Mouse (Mus musculus) NIH3T3 (cell line): ENCODE measurements around the gene Cryge.
"Not testable (repeated sequence)": the region's sequence is repeated elsewhere in the genome, so short reads cannot be mapped to it uniquely, and the experiment has no call there.

Source experiments
- DNase-seq: peaks from one replicate; pipeline ENCODE4 v3.0.0-alpha.2; 2012; ENCODE audit warnings: low read depth

The Cryge gene

GRCm38 (mm10) chr1:65050952-65051351 is at the start of gene Cryge:
Gene Cryge (minus strand): TSS chr1:65051149.
- not testable (repeated sequence) for DNase-seq

DNA sequence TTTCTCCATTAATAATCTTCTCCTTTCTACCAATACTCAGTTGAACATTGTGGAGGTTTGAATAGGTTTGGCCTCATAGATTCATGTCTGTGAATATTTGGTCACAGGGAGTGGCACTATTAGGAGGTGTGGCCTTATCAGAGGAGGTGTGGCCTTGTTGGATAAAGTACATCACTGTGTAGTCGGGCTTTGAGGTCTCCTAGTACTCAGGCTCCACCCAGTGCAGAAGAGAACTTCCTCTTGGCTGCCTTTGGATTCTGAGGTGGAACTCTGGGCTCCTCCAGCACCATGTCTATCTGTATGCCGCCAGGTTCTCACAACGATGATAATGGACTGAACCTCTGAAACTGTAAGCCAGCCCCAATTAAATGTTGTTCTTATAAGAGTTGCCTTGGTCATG is 46.0 kb upstream of the Cryge start:
- no peak for DNase-seq

GRCm38 (mm10) chr1:65091566-65091965 is 40.6 kb upstream of the Cryge start:
- DNase-seq: peak; percentile 41

DNA sequence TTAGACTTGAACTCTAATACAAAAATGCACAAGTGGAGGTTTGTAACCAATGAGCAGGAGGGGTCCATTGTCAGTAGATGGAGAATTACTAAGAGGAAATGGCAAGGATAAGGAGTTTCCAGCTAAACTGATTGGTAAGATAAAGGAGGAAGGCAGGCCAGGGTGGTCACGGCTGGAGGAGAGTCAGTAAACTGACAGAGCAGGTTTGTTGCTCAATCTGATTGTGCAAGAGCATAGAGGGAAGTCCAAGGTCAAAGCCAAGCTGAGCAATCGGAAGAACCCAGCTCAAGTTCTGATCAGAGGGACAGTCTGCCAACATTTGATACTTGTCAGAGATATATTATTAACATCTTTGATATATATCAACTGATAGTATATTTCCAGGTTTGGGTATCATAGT is 39.4 kb upstream of the Cryge start:
- DNase-seq: peak; percentile 66

- no peak for DNase-seq
Observed at GRCm38 (mm10) chr1:65088567-65089356, 37.8 kb upstream of the Cryge start.

GRCm38 (mm10) chr1:65082188-65082587 is 31.2 kb upstream of the Cryge start, which contains the start of gene Crygb:
Gene Crygb (minus strand): TSS chr1:65082288.
- DNase-seq: no peak

DNA sequence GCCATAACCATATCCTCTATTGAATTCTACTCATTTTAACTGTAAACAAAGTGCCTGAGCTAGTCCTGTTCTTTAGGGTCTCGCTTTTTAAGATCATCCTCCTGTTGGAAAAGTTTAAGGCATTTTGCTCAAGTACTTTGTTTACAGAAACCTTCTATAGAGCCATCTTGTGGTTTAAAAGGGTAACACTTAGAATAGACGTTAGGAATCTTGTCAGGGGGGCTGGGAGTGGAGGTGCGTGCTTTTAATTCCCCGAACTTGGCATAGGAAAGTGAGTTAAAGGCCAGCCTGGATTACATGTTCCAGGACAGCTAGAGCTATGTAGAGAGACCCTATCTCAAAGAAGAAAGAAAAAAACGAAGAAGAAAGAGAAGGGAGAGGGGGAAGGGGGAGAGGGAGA is 24.7 kb upstream of the Cryge start:
- DNase-seq: peak; percentile 52

DNA sequence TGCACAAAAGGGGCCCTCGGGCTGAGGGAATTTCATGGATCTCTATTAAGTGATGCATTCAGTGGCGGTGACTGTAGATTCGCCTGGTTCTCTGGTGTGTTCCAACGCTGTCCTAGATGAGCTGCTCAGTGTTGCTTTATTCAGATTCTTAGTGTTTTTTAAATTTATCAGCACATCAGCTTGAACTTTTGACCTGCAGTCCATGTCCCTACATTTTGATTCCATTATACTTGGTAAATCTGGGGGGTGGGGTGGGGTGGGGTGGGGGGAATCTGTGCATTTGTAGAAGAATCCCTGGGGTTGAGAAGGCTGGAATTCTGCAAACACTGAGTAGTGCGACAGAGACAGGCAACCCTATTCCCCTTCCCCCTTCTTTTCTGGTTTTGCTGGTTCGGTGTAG is 22.6 kb upstream of the Cryge start, which contains the start of gene Crygc:
Gene Crygc (minus strand): TSS at position 101 of the 400 bp plus-strand sequence.
- DNase-seq: no peak

DNA sequence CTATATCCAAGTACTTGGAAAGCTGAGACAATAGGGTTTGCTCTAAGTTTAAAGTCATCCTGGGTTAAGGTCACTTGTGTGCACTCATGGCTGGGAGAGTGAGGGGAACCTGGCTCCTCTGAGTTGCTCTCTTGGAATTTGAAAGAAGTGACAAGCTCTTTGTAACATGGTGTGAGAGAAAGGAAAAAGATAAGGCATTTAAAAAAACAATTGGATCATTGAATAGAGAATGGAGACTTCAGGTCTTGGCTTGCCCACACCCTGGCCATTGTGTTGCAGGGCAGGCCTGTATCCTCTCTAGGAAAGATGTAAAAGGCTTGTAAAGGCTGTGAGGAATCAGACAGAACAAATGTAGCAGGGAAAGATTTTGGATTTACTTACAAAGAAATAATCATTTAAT is 16.9 kb upstream of the Cryge start:
- no peak for DNase-seq

- DNase-seq: peak; percentile 17
Observed at GRCm38 (mm10) chr1:65064201-65064600, 13.3 kb upstream of the Cryge start.

DNA sequence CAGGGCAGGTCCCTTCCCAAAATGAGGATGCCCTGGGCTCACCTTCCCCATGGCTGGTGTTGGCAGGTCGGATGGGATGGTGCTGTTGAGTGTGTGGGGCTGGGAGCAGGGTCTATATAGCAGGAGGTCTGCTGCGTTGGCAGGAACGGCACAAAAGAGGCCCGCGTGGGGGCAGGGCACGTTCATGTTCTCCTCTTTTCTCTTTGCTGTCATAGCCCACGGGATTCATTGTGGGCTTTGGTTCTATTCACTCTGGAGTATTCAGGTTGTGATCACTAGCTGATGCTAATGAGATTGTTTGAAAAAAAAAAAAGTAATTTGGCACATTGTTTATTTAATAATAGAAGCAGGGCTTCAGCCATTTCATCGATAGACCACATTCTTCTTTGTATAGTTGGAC is 12.4 kb upstream of the Cryge start, which contains the start of gene Crygd:
Gene Crygd (minus strand): TSS at position 101 of the 400 bp plus-strand sequence.
- no peak for DNase-seq

DNA sequence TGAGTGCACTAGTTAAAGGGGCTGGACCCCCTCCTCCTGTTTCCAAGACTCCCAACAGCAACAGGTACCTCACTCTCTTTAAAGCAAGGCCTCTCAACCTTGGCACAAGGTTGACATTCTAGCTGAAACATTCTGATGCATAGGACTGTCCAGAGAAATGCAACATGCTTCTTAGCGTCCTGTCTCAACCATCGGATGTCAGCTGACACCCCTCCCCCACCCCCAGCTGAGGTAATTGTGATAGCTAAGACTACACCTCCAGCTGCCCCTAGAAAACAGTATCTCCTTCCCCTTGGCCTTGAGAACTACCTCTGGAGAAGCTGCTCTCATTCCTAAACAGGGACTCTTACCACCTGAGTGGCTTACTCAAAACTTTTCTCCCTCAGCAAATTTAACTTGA is 1.2 kb upstream of the Cryge start:
- DNase-seq: no peak

DNA sequence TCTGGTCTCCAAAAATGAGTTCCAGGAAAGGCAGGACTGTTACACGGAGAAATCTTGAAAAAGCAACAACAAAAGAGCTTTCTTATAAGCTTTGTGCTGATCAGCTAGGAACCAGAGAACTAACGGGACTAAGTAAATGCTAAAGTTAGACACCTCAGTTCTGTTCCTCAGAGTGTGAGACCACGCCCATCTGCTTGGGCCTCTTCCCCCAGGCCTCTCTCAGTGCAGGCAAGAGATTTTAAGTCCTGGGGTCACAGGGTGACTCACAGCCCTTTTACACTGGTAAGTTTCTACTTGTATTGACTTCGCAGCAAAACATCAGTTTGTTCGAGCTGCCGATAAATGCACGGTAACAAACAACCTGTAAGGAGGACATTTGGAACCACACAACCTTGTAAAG is 747 bp upstream of the Cryge start:
- DNase-seq: peak; percentile 30

DNA sequence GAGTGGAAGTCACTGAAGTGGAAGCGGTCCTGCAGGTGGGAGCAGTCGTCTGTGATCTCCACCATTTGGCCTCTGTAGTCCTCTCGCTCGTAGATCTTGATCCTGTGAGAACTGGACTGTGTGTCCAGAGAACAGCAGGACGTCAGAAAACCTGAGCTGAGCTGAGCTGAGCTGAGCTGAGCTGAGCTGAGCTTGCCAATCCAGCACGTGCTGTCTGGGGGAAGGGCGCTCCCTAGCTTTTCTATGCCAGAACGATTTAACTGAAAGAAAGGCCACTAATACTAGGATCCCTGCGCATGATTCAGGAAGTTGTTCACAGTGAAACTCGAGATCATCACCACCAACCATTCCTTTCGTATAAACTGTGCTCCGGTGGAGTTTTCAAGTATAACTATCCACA is 2.2 kb downstream of the Cryge start:
- DNase-seq: peak; percentile 77

DNA sequence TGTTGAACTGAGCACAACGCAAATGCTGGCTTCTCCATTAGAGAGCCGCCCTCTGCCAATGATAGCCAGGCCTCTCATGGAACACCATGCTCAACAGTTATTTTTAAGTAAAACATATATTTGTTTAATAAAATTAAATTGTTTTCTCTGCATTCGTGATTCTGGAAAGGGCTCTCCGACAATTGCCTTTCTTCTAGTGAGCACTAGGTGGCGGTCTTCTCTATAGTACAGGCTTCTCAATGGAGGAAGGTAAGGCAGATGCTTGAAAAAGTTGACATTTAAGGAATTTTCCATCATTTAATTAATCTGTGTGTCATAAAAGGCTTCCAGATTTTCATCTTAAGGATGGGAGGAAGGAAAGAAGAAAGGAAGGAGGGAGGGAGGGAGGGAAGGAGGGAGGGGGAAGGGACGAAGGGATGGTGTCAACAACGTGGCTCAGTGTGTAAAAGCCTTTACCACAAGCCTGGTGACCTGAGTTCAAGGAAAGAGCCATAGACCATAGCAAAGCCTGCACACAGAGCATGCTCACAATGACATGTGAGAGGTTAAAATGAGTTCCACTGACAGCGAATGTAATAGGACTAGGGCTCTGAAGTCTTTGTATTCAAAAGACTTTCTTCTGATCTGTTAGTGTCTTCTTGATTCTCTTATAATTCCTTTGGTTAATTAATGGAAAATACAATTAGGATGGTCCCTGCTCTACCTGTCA is 4.4 kb downstream of the Cryge start:
- DNase-seq: peak; percentile 76

DNA sequence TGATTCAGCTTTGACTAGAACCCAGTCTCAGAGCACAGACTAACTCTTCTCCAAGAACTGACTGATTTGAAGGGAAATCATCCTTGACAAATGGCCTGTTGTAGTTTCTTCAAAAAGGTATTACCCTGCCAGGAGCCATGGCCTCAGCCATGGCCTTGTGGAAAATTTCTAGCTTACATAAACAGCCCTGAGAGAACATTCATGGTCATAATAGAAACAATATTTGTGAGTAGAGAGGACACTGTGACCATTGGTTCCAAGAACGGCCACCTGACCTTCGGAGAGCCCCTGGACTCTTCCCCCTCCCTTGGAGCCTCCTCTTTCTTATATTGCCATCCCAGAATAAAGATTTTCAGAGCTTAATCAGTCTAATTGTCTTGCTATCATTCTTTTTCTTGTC is 7.5 kb downstream of the Cryge start:
- no peak for DNase-seq

- DNase-seq: peak; percentile 25
Observed at GRCm38 (mm10) chr1:65041837-65042236, 9.1 kb downstream of the Cryge start.

DNA sequence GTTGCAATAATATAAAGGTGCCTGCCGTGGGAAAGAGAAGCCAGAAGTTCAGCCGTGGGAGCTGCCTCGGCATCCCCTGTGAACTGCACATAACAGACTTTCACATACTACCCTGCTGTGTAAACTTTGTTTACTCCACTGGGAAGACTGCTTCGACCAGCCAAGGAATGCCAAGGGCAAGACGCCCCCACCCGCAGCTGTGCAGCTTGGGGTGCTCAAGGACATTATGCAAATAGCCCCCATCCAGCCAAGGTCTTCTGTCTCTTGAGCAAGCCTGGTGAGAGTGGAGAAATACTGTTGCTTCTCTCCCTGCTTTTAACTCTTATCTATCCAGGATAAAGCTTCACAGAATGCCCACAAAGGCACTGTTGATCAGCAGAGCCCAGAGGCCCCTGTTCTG is 10.1 kb downstream of the Cryge start:
- DNase-seq: no peak

DNA sequence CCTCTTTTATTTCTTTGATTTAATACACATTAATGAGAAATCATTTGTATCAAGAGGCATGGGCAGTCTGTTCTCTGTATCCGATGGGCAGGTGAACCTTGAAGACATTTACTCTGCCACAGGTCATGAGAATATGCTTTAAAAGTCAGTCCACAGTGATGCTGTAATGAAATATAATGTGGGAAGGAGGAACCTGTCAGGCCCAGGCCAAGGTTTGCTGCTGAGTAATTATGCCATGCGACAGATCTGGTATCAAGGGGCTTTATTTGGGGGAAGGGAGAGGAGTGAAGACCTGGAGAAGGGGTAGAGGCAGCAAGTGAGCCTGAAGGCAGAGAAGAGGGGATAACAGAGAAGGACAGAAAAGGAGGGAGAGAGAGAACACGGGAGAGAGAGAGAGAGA is 11.3 kb downstream of the Cryge start:
- DNase-seq: no peak

- no peak for DNase-seq
Observed at GRCm38 (mm10) chr1:65037542-65037941, 13.4 kb downstream of the Cryge start.

GRCm38 (mm10) chr1:65035513-65035912 is 15.4 kb downstream of the Cryge start:
- DNase-seq: no peak

- DNase-seq: no peak
Observed at GRCm38 (mm10) chr1:65032641-65033040, 18.3 kb downstream of the Cryge start, which contains the start of gene Akr1cl. Gene Akr1cl (minus strand): TSS chr1:65032759.

GRCm38 (mm10) chr1:65028206-65028605 is 22.7 kb downstream of the Cryge start:
- DNase-seq: no peak
